In genomic region chr19:18902694-18903067, GRCm38 (mm10) we compare ENCODE assay signal across 17 mouse cellular contexts.
DNase-seq lines count a peak whose midpoint lies in the region; ATAC-seq and TF ChIP-seq lines count a peak whose summit lies in the region.
"Had no signal": no experiment of that assay in that cellular context is flagged by ENCODE, and none has a peak within 500 bp of the region (broad histone marks: within the 10 kb centered on the region; RNA-seq: fewer than 3 reads in every experiment).

No protein-coding gene starts in this region.

- DNase-seq in hindbrain, embryonic 10.5 days (ENCODE audit: low spot score), result no peak
- no peak for DNase-seq in kidney, postnatal 0 days (ENCODE audit: low spot score)
- DNase-seq in kidney, postnatal 25 days, result no peak
- no peak for DNase-seq in MN1 (ENCODE audit: low spot score)
- DNase-seq: adrenal gland, adult 8-10 months; cerebellum, adult 9-10 months; gastrocnemius, postnatal 36 days; kidney, postnatal 14 days; liver, postnatal 0 days; lung, postnatal 10 days; right cerebral cortex, postnatal 4 days had no signal

- TF ChIP-seq CTCF in kidney, postnatal 0 days (IDR thresholded peaks at IDR 0.05; ENCODE audit: low read depth), result no peak

- no peaks in the 10 kb centered on the region for H3K27me3 ChIP-seq in hindbrain, embryonic 16.5 days (replicated peaks; ENCODE audit: control insufficient read depth, insufficient read depth, low read length)
- H3K27me3 ChIP-seq in hindbrain, embryonic 10.5 days (ENCODE audit: insufficient read depth, poor library complexity, severe bottlenecking), result no peaks in the 10 kb centered on the region
- H3K27me3 ChIP-seq in kidney, postnatal 0 days (ENCODE audit: insufficient read depth, low read length), result no peaks in the 10 kb centered on the region
- peaks cover 5% of the 10 kb centered on the region; the same call in 1 of the 2 replicates for H3K27me3 ChIP-seq in limb, embryonic 13.5 days
- H3K27me3 ChIP-seq in neural tube, embryonic 13.5 days, result no peaks in the 10 kb centered on the region
- H3K27me3 ChIP-seq: midbrain, embryonic 13.5 days had no signal

- H3K9ac ChIP-seq in hindbrain, embryonic 16.5 days (ENCODE audit: low read depth, low read length), result no peak overlapping the region
- no peak overlapping the region for H3K9ac ChIP-seq in kidney, postnatal 0 days (ENCODE audit: low read depth, low read length)
- H3K9ac ChIP-seq in limb, embryonic 13.5 days, result no peak overlapping the region
- no peak overlapping the region for H3K9ac ChIP-seq in neural tube, embryonic 13.5 days
- H3K9ac ChIP-seq: liver, postnatal 0 days; midbrain, embryonic 13.5 days had no signal

- H3K27ac ChIP-seq in hindbrain, embryonic 16.5 days (ENCODE audit: low read depth, low read length), result no peak overlapping the region
- H3K27ac ChIP-seq in hindbrain, embryonic 10.5 days, result no peak overlapping the region
- no peak overlapping the region for H3K27ac ChIP-seq in kidney, postnatal 0 days
- no peak overlapping the region for H3K27ac ChIP-seq in limb, embryonic 13.5 days
- H3K27ac ChIP-seq in neural tube, embryonic 13.5 days (replicated peaks), result peak overlapping the region; percentile 23; the same call in 1 of the 2 replicates
- H3K27ac ChIP-seq: embryonic facial prominence, embryonic 10.5 days; heart, embryonic 10.5 days; midbrain, embryonic 13.5 days had no signal

- ATAC-seq in hindbrain, embryonic 16.5 days, result 0 out of 2 replicates have a peak, but pooled peaks have one; percentile 34
- no peak for ATAC-seq in kidney, postnatal 0 days (replicated peaks; ENCODE audit: low FRiP score, low read depth)
- ATAC-seq in limb, embryonic 13.5 days (ENCODE audit: low FRiP score, low read depth), result no peak
- ATAC-seq in neural tube, embryonic 13.5 days (ENCODE audit: low read depth), result no peak
- ATAC-seq: liver, postnatal 0 days; midbrain, embryonic 13.5 days had no signal

- WGBS in hindbrain, embryonic 16.5 days, result 61% methylated on average over 6 of the region's 6 CpGs
- WGBS in hindbrain, embryonic 10.5 days, result 89% methylated on average over 6 of the region's 6 CpGs
- WGBS in kidney, postnatal 0 days, result 17% methylated on average over 6 of the region's 6 CpGs
- 29% methylated on average over 6 of the region's 6 CpGs for WGBS in limb, embryonic 13.5 days
- 11% methylated on average over 6 of the region's 6 CpGs for WGBS in neural tube, embryonic 13.5 days

- H3K9me3 ChIP-seq in hindbrain, embryonic 16.5 days (ENCODE audit: control insufficient read depth, low read length), result no peaks in the 10 kb centered on the region
- no peaks in the 10 kb centered on the region for H3K9me3 ChIP-seq in hindbrain, embryonic 10.5 days
- H3K9me3 ChIP-seq in kidney, postnatal 0 days (replicated peaks; ENCODE audit: low read length), result no peaks in the 10 kb centered on the region
- H3K9me3 ChIP-seq in limb, embryonic 13.5 days, result no peaks in the 10 kb centered on the region
- H3K9me3 ChIP-seq in neural tube, embryonic 13.5 days, result no peaks in the 10 kb centered on the region
- H3K9me3 ChIP-seq: embryonic facial prominence, embryonic 10.5 days; heart, embryonic 10.5 days; midbrain, embryonic 13.5 days had no signal

- H3K36me3 ChIP-seq in hindbrain, embryonic 16.5 days (ENCODE audit: control insufficient read depth, insufficient read depth, low read length), result no peaks in the 10 kb centered on the region
- H3K36me3 ChIP-seq in hindbrain, embryonic 10.5 days, result no peaks in the 10 kb centered on the region
- no peaks in the 10 kb centered on the region for H3K36me3 ChIP-seq in kidney, postnatal 0 days (ENCODE audit: insufficient read depth, low read length)
- H3K36me3 ChIP-seq in limb, embryonic 13.5 days, result no peaks in the 10 kb centered on the region
- H3K36me3 ChIP-seq in neural tube, embryonic 13.5 days, result no peaks in the 10 kb centered on the region
- H3K36me3 ChIP-seq: embryonic facial prominence, embryonic 10.5 days; heart, embryonic 10.5 days; midbrain, embryonic 13.5 days had no signal

- H3K4me3 ChIP-seq in hindbrain, embryonic 16.5 days (ENCODE audit: low read length), result no peak overlapping the region
- H3K4me3 ChIP-seq in hindbrain, embryonic 10.5 days, result no peak overlapping the region
- no peak overlapping the region; the same call in 1 of the 2 replicates for H3K4me3 ChIP-seq in kidney, postnatal 0 days (replicated peaks; ENCODE audit: low read depth, low read length)
- peak overlapping the region; percentile 10; the same call in 1 of the 2 replicates for H3K4me3 ChIP-seq in limb, embryonic 13.5 days
- H3K4me3 ChIP-seq in neural tube, embryonic 13.5 days, result 0 out of 2 replicates have a peak overlapping the region, but pooled peaks have one; percentile 6
- H3K4me3 ChIP-seq: embryonic facial prominence, embryonic 10.5 days; heart, embryonic 10.5 days; midbrain, embryonic 13.5 days had no signal

- H3K4me1 ChIP-seq in hindbrain, embryonic 16.5 days (ENCODE audit: control insufficient read depth, insufficient read depth, low read depth, low read length), result no peaks in the 10 kb centered on the region
- peaks cover 3% of the 10 kb centered on the region; the same call in 1 of the 2 replicates for H3K4me1 ChIP-seq in hindbrain, embryonic 10.5 days (replicated peaks)
- H3K4me1 ChIP-seq in kidney, postnatal 0 days (replicated peaks; ENCODE audit: insufficient read depth, low read length), result peaks cover 3% of the 10 kb centered on the region; the same call in 1 of the 2 replicates
- H3K4me1 ChIP-seq in limb, embryonic 13.5 days, result peaks cover 10% of the 10 kb centered on the region
- peaks cover 20% of the 10 kb centered on the region for H3K4me1 ChIP-seq in neural tube, embryonic 13.5 days (replicated peaks)
- H3K4me1 ChIP-seq: embryonic facial prominence, embryonic 10.5 days; heart, embryonic 10.5 days; midbrain, embryonic 13.5 days had no signal

- no peak overlapping the region for H3K4me2 ChIP-seq in hindbrain, embryonic 16.5 days (ENCODE audit: low read length)
- peak overlapping the region; percentile 50 for H3K4me2 ChIP-seq in kidney, postnatal 0 days (ENCODE audit: low read length)
- peak overlapping the region; percentile 52 for H3K4me2 ChIP-seq in limb, embryonic 13.5 days (replicated peaks)
- peak overlapping the region; percentile 45 for H3K4me2 ChIP-seq in neural tube, embryonic 13.5 days
- H3K4me2 ChIP-seq: midbrain, embryonic 13.5 days had no signal

Comparison
In these comparisons a context has a peak if more than half of its experiments do, and no peak if none do; other contexts are left out.
1. H3K4me3 ChIP-seq: peak in limb, embryonic 13.5 days (single experiment) and neural tube, embryonic 13.5 days (single experiment); none in hindbrain, embryonic 16.5 days (single experiment), hindbrain, embryonic 10.5 days (single experiment) and kidney, postnatal 0 days (single experiment).